Mouse (Mus musculus) heart, adult 8-10 months (tissue): Measurements from ENCODE around the gene Pigz. TPM values are rescaled to one million over a fixed set of nuclear protein-coding genes. Genes with fewer than 3 reads are reported as not detected.
"Not testable (repeated sequence)": the region's sequence is repeated elsewhere in the genome, so short reads cannot be mapped to it uniquely, and the experiment has no call there.

Experiments used
- DNase-seq: peaks from one replicate; pipeline ENCODE4 v3.0.0; 2022; ENCODE audit warnings: low spot score
- total RNA-seq, 4 experiments: library from RNA; stranded (reverse); gene quantifications; 2 replicates each; pipeline ENCODE4 v1.2.4; 2022

Pigz gene
- total RNA-seq, 4 experiments from 2014 or later, result 4.2 to 7.8 (median 4.4) TPM

- no peak for DNase-seq
Measured at GRCm38 (mm10) chr16:31931330-31931729, 2.3 kb upstream of the Pigz start.

GRCm38 (mm10) chr16:31932255-31932654 is 1.4 kb upstream of the Pigz start:
- DNase-seq, result no peak

- DNase-seq, result peak; percentile 87
Measured at GRCm38 (mm10) chr16:31932840-31933697, 582 bp upstream of the Pigz start.

GRCm38 (mm10) chr16:31934550-31935010 is 929 bp downstream of the Pigz start:
- no peak for DNase-seq

GRCm38 (mm10) chr16:31935091-31935979 is 1.7 kb downstream of the Pigz start:
- DNase-seq, result no peak

- DNase-seq, result no peak
Measured at GRCm38 (mm10) chr16:31936568-31936967, 2.9 kb downstream of the Pigz start.

- DNase-seq, result peak; percentile 55
Measured at GRCm38 (mm10) chr16:31938856-31939255, 5.2 kb downstream of the Pigz start.

GRCm38 (mm10) chr16:31940586-31940985 is 6.9 kb downstream of the Pigz start:
- no peak for DNase-seq

- peak; percentile 55 for DNase-seq
Measured at GRCm38 (mm10) chr16:31943980-31944379, 10.3 kb downstream of the Pigz start.

GRCm38 (mm10) chr16:31944698-31945255 is 11.1 kb downstream of the Pigz start:
- no peak for DNase-seq

- no peak for DNase-seq
Measured at GRCm38 (mm10) chr16:31945372-31945771, 11.7 kb downstream of the Pigz start.

- not testable (repeated sequence) for DNase-seq
Measured at GRCm38 (mm10) chr16:31945986-31946385, 12.3 kb downstream of the Pigz start.

- DNase-seq, result no peak
Measured at GRCm38 (mm10) chr16:31947333-31947732, 13.7 kb downstream of the Pigz start.

- peak; percentile 25 for DNase-seq
Measured at GRCm38 (mm10) chr16:31947901-31948316, 14.3 kb downstream of the Pigz start.

GRCm38 (mm10) chr16:31948345-31948774 is 14.7 kb downstream of the Pigz start, which contains the start of the genes 0610012G03Rik and Ncbp2:
TSS of gene 0610012G03Rik (minus strand) at chr16:31948494.
TSS of gene Ncbp2 (plus strand) at chr16:31948513.
- peak; percentile 94 for DNase-seq

- no peak for DNase-seq
Measured at GRCm38 (mm10) chr16:31963224-31963623, 29.6 kb downstream of the Pigz start.

GRCm38 (mm10) chr16:31975258-31975657 is 41.6 kb downstream of the Pigz start:
- no peak for DNase-seq

- DNase-seq, result no peak
Measured at GRCm38 (mm10) chr16:31979501-31979900, 45.9 kb downstream of the Pigz start.

GRCm38 (mm10) chr16:31980946-31981345 is 47.3 kb downstream of the Pigz start:
- no peak for DNase-seq

- no peak for DNase-seq
Measured at GRCm38 (mm10) chr16:31992039-31992438, 58.4 kb downstream of the Pigz start.

GRCm38 (mm10) chr16:31993195-31993594 is 59.5 kb downstream of the Pigz start:
- no peak for DNase-seq

GRCm38 (mm10) chr16:31993946-31994345 is 60.3 kb downstream of the Pigz start:
- no peak for DNase-seq
